Mouse (Mus musculus) midbrain, embryonic 11.5 days (tissue): ENCODE results near the gene Ncor1. TPM values are rescaled to one million over a fixed set of nuclear protein-coding genes. Genes with fewer than 3 reads are reported as not detected.

Experiments used
- ATAC-seq: fragments of 200-750 bp; cut with Nextera tagmentation; 2 replicates; pipeline ENCODE4 v1.8.0; 2017; ENCODE audit warnings: moderate TSS enrichment, moderate library complexity; ENCODE audit not compliant: low FRiP score
- DNase-seq: peaks from one replicate; pipeline ENCODE4 v3.0.0; 2015; ENCODE audit warnings: low spot score; ENCODE audit errors: missing footprints
- H3K27ac ChIP-seq: fragments of 300-500 bp; sonication (generic); 2 replicates; pipeline ENCODE4 v1.5.1; 2014; ENCODE audit warnings: low read depth, low read length
- H3K27me3 ChIP-seq: fragments of 300-500 bp; sonication (generic); 2 replicates; pipeline ENCODE4 v1.6.1; 2014; ENCODE audit warnings: mild to moderate bottlenecking, low read length, moderate library complexity, mixed read lengths; ENCODE audit not compliant: control insufficient read depth, insufficient read depth
- H3K36me3 ChIP-seq: fragments of 300-500 bp; sonication (generic); 2 replicates; pipeline ENCODE4 v1.6.1; 2014; ENCODE audit warnings: mild to moderate bottlenecking, low read length, moderate library complexity, mixed read lengths; ENCODE audit not compliant: control insufficient read depth, insufficient read depth
- H3K4me1 ChIP-seq: fragments of 300-500 bp; sonication (generic); 2 replicates; pipeline ENCODE4 v1.6.1; 2014; ENCODE audit warnings: low read length; ENCODE audit not compliant: control insufficient read depth, insufficient read depth
- H3K4me2 ChIP-seq: fragments of 300-500 bp; sonication (generic); 2 replicates; pipeline ENCODE4 v1.6.1; 2014; ENCODE audit warnings: mild to moderate bottlenecking, moderate library complexity
- H3K4me3 ChIP-seq: fragments of 300-500 bp; sonication (generic); 2 replicates; pipeline ENCODE4 v1.5.1; 2014; ENCODE audit warnings: low read depth, low read length
- H3K9ac ChIP-seq: fragments of 300-500 bp; sonication (generic); 2 replicates; pipeline ENCODE4 v1.6.1; 2014; ENCODE audit warnings: low read length
- H3K9me3 ChIP-seq: fragments of 300-500 bp; sonication (generic); 2 replicates; pipeline ENCODE4 v1.6.1; 2016; ENCODE audit warnings: low read length; ENCODE audit not compliant: control insufficient read depth
- WGBS: fragments of 180-500 bp; shearing (Covaris S2); extraction: QIAGEN DNeasy Blood & Tissue Kit; methylation state at CpG from one replicate; pipeline ENCODE4 v1.1.7; 2014; 5-methylcytosine and 5-hydroxymethylcytosine counted together
- polyA plus RNA-seq: library from polyadenylated mRNA; unstranded; fragments of >200 nt; fragmentation: Nextera tagmentation; extraction: Ambion mirVana; gene quantifications from 2 replicates; pipeline ENCODE4 v1.2.1, GENCODE M21; 2014

Gene Ncor1
- 176 and 183 TPM in 2 replicates for polyA plus RNA-seq

DNA sequence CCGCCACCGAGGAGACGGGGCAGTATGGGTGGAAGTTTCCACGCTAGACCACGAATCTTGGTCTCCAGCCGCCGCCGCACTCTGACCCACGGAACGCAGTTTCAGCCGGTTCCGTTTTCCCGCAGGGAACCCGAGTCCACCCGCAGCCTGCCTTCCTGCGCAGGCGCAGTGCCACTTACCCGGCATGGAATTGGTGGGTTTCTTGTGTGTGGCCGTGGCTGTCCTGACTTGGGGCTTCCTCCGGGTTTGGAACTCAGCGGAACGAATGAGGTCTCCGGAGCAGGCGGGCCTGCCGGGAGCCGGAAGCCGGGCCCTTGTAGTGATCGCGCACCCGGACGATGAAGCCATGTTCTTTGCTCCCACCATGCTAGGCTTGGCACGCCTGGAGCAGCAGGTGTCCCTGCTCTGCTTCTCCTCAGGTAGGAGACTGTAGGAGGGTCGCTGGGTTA, at the start of gene Ncor1, which contains the start of gene Pigl:
Gene Ncor1 (minus strand): TSS at position 266 of the 449 bp plus-strand sequence.
Gene Pigl (plus strand): TSS at position 185 of the 449 bp plus-strand sequence.
- no peaks in the 10 kb centered on the region for H3K27me3 ChIP-seq
- H3K9me3 ChIP-seq = no peaks in the 10 kb centered on the region
- H3K4me1 ChIP-seq = peaks cover 9% of the 10 kb centered on the region; the same call in 1 of the 2 replicates
- peak; percentile 64 for ATAC-seq
- H3K4me3 ChIP-seq = peak within 1 kb of the TSS; percentile 95
- peak within 1 kb of the TSS; percentile 88 for H3K4me2 ChIP-seq
- H3K27ac ChIP-seq = peak within 1 kb of the TSS; percentile 98
- H3K9ac ChIP-seq = peak within 1 kb of the TSS; percentile 99
- DNase-seq = peak; percentile 98
- no peaks in the 10 kb centered on the region for H3K36me3 ChIP-seq
- under 1% methylated on average over 33 of the region's 33 CpGs for WGBS

DNA sequence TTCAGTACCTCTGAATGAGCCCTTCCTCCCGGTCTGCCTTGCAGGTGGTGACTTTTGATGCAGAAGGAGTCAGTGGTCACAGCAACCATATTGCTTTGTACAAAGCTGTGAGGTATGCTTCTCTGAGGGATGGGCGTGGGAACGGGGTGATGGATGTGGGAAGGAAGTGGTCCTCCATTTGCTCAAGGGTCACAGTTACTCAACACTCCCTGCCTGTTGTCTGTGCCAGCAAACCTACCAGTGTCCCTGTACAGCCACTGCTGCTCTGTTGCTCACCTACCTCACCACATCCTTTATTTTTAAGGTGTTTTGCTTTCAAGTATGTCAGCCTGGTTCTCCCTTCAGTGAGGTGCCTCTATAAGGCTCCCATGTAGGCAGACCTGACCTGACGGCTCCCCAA, 49.3 kb upstream of the Ncor1 start:
- ATAC-seq = no peak
- Histone ChIP-seq H3K9ac (no peak overlapping the region), H3K4me1 (no peaks in the 10 kb centered on the region; the same call in 1 of the 2 replicates), H3K27ac (no peak overlapping the region), H3K4me3 (no peak overlapping the region), H3K4me2 (no peak overlapping the region), H3K9me3 (no peaks in the 10 kb centered on the region), H3K36me3 (no peaks in the 10 kb centered on the region), H3K27me3 (no peaks in the 10 kb centered on the region)
- WGBS = 92% methylated on average over 4 of the region's 4 CpGs
- DNase-seq = no peak

DNA sequence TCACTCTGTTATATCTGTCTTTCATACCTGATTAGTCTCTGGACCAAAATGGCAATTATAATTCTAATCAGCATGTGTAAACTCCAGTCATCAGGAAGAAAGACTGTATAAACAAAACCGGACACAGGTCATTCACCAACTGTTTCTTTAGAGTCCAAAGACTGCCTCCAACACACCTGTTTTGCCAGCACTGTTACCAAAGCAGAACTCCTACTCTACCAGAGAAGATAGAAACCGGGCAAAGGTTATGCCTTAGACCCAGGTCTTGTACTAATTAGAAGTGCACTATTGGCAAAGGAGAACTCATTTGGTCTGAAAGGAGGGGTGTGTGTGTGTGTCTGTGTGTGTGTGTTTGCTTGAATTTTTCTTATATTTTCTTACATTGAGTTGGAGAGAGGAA, 42.2 kb upstream of the Ncor1 start:
- no peaks in the 10 kb centered on the region for H3K36me3 ChIP-seq
- H3K4me3 ChIP-seq = no peak overlapping the region
- 93% methylated on average over 2 of the region's 2 CpGs for WGBS
- no peak for DNase-seq
- no peak overlapping the region for H3K4me2 ChIP-seq
- H3K4me1 ChIP-seq = no peaks in the 10 kb centered on the region
- H3K9me3 ChIP-seq = no peaks in the 10 kb centered on the region
- H3K27me3 ChIP-seq = no peaks in the 10 kb centered on the region
- H3K9ac ChIP-seq = no peak overlapping the region
- ATAC-seq = no peak
- H3K27ac ChIP-seq = no peak overlapping the region

DNA sequence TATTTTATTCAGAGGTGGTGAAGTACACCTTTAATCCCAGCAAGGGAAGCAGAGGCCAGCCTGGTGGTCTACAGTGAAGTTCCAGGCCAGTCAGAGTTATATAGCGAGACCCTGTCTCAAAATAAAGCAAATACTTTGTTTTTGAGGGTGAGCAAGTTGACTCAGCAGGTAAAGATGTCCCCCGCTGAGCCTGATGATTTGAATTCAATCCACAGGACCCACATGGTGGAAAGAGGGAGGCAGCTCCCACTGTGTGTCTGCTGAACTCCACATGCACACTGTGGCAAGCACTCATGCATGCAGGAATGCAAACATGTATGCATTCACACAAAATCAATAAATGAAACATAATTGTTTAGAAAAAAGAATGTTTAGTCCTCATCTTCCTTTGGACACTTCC, 40.5 kb upstream of the Ncor1 start:
- H3K9ac ChIP-seq = no peak overlapping the region
- H3K27ac ChIP-seq = no peak overlapping the region
- peaks cover 10% of the 10 kb centered on the region for H3K4me1 ChIP-seq
- no peak overlapping the region for H3K4me3 ChIP-seq
- no peak overlapping the region for H3K4me2 ChIP-seq
- no peaks in the 10 kb centered on the region for H3K27me3 ChIP-seq
- 82% methylated on average over 2 of the region's 2 CpGs for WGBS
- ATAC-seq (no peak), DNase-seq (no peak)
- no peaks in the 10 kb centered on the region for H3K36me3 ChIP-seq
- no peaks in the 10 kb centered on the region for H3K9me3 ChIP-seq

DNA sequence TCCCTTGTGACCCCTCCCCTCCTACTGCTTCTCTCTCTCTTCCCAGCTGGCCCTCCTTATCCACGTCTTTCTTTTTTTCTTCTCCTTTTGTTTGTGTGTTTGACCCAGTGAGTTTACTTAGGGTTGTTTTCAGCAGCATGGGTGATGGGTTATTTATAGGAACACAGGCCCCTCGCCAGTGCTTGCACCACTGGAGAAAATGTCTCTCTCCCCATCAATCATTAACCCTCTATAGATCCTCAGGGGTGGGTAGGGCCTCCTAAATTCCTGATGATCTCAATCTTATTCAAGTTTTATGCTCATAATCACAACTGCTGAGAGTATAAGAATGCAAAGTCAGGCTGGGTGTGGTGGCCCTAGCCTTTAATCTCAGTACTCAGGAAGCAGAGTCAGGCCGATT, 38.8 kb upstream of the Ncor1 start:
- no peak for DNase-seq
- WGBS = 58% methylated on average over 3 of the region's 3 CpGs
- H3K27ac ChIP-seq = no peak overlapping the region
- no peak overlapping the region for H3K4me2 ChIP-seq
- no peak for ATAC-seq
- no peaks in the 10 kb centered on the region for H3K36me3 ChIP-seq
- no peaks in the 10 kb centered on the region for H3K27me3 ChIP-seq
- no peak overlapping the region for H3K4me3 ChIP-seq
- H3K9ac ChIP-seq = no peak overlapping the region
- H3K9me3 ChIP-seq = no peaks in the 10 kb centered on the region
- H3K4me1 ChIP-seq = peaks cover 10% of the 10 kb centered on the region

DNA sequence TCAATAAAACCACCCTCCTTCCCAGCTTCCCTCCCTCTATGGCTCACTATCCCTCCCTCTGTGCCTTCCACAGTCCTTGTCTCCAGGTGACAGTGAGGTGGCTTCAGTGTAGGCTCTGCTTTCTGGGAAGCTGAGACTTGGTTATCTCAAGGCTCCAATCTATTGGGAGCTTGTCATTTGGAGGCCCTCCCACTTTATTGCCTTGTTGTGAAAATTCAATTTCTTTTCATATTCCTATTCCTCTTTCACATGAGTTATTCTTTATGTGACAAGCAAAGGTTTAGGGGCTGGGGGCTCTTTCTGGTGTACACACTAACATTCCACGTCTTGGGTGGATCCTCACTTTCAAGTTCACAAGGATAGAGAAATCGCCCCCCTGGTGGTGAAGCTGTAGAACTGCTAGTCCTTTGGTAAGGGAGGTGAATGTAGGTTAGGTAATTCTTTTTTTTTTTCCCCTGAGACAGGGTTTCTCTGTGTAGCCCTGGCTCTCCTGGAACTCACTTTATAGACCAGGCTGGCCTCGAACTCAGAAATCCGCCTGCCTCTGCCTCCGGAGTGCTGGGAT, 37.9 kb upstream of the Ncor1 start:
- no peaks in the 10 kb centered on the region for H3K9me3 ChIP-seq
- H3K27me3 ChIP-seq = no peaks in the 10 kb centered on the region
- H3K4me2 ChIP-seq = no peak overlapping the region
- H3K9ac ChIP-seq = no peak overlapping the region
- 64% methylated on average over 5 of the region's 5 CpGs for WGBS
- H3K36me3 ChIP-seq = no peaks in the 10 kb centered on the region
- DNase-seq = no peak
- no peak overlapping the region for H3K27ac ChIP-seq
- ATAC-seq = no peak
- H3K4me3 ChIP-seq = no peak overlapping the region
- H3K4me1 ChIP-seq = peaks cover 10% of the 10 kb centered on the region

DNA sequence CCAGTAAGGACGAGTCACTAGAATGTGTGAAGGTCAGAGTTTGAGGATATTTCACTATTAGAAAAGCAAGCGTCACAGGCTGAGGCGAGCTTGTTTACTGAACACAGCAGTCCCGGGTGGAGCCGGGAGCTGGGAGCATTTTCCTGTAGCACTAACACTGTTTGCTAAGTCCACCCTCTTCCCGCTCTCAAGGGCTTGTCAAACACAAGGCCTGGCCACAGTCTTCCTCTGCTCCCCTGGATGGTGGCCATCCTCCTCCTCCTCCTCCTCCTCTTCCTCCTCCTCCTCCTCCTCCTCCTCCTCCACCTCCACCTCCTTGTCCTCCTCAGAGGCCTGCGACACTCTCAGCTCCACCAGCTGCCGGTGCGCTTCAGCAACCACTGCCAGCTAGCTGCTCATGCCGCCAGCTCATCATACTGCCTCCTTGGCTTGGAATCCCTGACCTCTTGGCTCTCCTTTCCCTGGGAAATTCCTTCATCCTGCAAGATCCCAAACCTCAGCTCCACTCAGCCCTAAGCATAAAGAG, 37.0 kb upstream of the Ncor1 start:
- no peak overlapping the region for H3K4me2 ChIP-seq
- no peaks in the 10 kb centered on the region for H3K36me3 ChIP-seq
- 33% methylated on average over 9 of the region's 10 CpGs for WGBS
- H3K9me3 ChIP-seq = no peaks in the 10 kb centered on the region
- H3K4me3 ChIP-seq = no peak overlapping the region
- ATAC-seq (no peak), DNase-seq (no peak)
- H3K27me3 ChIP-seq = no peaks in the 10 kb centered on the region
- peaks cover 10% of the 10 kb centered on the region for H3K4me1 ChIP-seq
- no peak overlapping the region for H3K9ac ChIP-seq
- no peak overlapping the region; the same call in 1 of the 2 replicates for H3K27ac ChIP-seq

DNA sequence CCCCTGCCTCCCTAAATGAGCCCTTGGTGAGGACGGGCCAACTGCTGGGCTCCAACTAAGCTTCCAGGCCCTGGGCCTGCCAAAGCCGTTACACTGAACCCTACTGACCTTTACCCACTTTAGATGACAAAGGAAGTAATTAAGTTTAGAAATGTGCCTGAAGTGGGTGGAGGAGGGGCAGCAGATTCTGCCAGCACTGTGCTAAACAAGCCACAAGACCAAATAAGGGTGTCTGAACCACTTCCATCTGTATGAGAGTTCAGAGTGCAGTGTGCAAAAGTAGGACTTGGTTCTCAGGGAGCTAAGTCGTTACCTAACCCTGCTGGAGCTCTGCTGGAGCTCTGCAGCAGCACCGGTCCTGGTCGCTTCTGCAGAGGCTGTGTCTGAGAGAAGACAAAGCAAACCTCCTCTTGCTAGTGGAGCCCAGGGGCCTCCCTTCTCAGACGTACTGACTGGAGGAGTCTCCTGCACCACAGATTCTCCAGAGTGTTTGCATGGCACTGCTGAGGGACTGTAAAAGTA, 36.5 kb upstream of the Ncor1 start:
- H3K9ac ChIP-seq = 0 out of 2 replicates have a peak overlapping the region, but pooled peaks have one; percentile 22
- ATAC-seq (no peak), DNase-seq (peak; percentile 90)
- under 1% methylated on average over 6 of the region's 6 CpGs for WGBS
- no peaks in the 10 kb centered on the region for H3K9me3 ChIP-seq
- H3K4me1 ChIP-seq = peaks cover 10% of the 10 kb centered on the region
- no peaks in the 10 kb centered on the region for H3K36me3 ChIP-seq
- no peaks in the 10 kb centered on the region for H3K27me3 ChIP-seq
- H3K4me3 ChIP-seq = no peak overlapping the region
- H3K27ac ChIP-seq = peak overlapping the region; percentile 30; the same call in 1 of the 2 replicates
- no peak overlapping the region for H3K4me2 ChIP-seq

DNA sequence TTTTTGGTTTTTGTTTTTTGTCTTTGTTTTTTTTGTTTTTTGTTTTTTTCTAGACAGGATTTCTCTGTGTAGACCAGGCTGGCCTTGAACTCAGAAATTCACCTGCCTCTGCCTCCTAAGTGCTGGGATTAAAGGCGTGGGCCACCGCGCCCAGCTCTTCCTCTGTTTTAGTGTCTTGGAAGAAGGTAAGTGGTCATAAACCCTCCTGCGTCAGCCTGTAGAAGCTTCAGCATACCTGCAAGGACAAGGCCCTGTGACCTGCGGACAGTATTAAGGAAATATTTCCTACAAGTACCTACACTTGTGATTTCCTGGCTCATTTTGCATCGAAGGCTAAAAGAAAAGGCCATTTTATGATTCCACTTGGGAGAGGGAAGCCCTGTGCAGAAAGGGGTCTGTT, 35.4 kb upstream of the Ncor1 start:
- Histone ChIP-seq H3K9me3 (no peaks in the 10 kb centered on the region), H3K27ac (no peak overlapping the region)
- ATAC-seq = no peak

More for the DNA sequence above, 35.4 kb upstream of the Ncor1 start:
- no peak for DNase-seq
- H3K4me1 ChIP-seq = peaks cover 10% of the 10 kb centered on the region
- no peak overlapping the region for H3K4me3 ChIP-seq
- 96% methylated on average over 6 of the region's 6 CpGs for WGBS
- H3K27me3 ChIP-seq = no peaks in the 10 kb centered on the region
- H3K4me2 ChIP-seq = no peak overlapping the region
- no peak overlapping the region for H3K9ac ChIP-seq
- H3K36me3 ChIP-seq = no peaks in the 10 kb centered on the region
